Mouse (Mus musculus) ES-Bruce4 (cell line): Measurements from ENCODE around the gene Rhbdl2. TPM values are rescaled to one million over a fixed set of nuclear protein-coding genes. Genes with fewer than 3 reads are reported as not detected.

Experiments used
- H3K27ac ChIP-seq: 2 replicates; pipeline ENCODE4 v1.5.1; 2012; ENCODE audit warnings: low read length, inconsistent platforms; ENCODE audit not compliant: insufficient read depth
- H3K27me3 ChIP-seq: 2 replicates; pipeline ENCODE4 v1.6.1; 2012; ENCODE audit warnings: mild to moderate bottlenecking, low read length, inconsistent platforms; ENCODE audit not compliant: control insufficient read depth, poor library complexity, insufficient read depth, severe bottlenecking
- H3K36me3 ChIP-seq: 2 replicates; pipeline ENCODE4 v1.6.1; 2012; ENCODE audit warnings: inconsistent platforms, mild to moderate bottlenecking, low read length, moderate library complexity; ENCODE audit not compliant: control insufficient read depth, poor library complexity, insufficient read depth, severe bottlenecking
- H3K4me1 ChIP-seq: one replicate; pipeline ENCODE4 v1.8.1; 2011; ENCODE audit warnings: low read length; ENCODE audit not compliant: control insufficient read depth, insufficient read depth
- H3K4me3 ChIP-seq: 2 replicates; pipeline ENCODE4 v1.5.1; 2011; ENCODE audit warnings: low read depth, mild to moderate bottlenecking, low read length
- H3K9ac ChIP-seq: 2 replicates; pipeline ENCODE4 v1.6.1; 2012; ENCODE audit warnings: low read depth, mild to moderate bottlenecking, inconsistent platforms; ENCODE audit not compliant: poor library complexity, severe bottlenecking
- H3K9me3 ChIP-seq: replicated peaks from 2 replicates; pipeline ENCODE4 v1.6.1; 2012; ENCODE audit warnings: mild to moderate bottlenecking, low read length, inconsistent platforms; ENCODE audit not compliant: control insufficient read depth, poor library complexity, insufficient read depth, severe bottlenecking
- CTCF ChIP-seq: IDR thresholded peaks from one replicate; pipeline ENCODE4 v1.8.1; 2011; ENCODE audit warnings: low read depth, low read length
- EP300 ChIP-seq: IDR thresholded peaks from 2 replicates; pipeline ENCODE4 v1.6.1; 2011; ENCODE audit warnings: low read depth, low read length; ENCODE audit not compliant: insufficient read depth
- POLR2A ChIP-seq: IDR thresholded peaks from one replicate; pipeline ENCODE4 v1.8.1; 2011; ENCODE audit warnings: low read length; ENCODE audit not compliant: insufficient read depth
- polyA plus RNA-seq: library from polyadenylated mRNA; stranded (reverse); fragments of >200 nt; gene quantifications from 2 replicates; pipeline ENCODE4 v1.2.4, GENCODE M21; 2011; ENCODE audit warnings: low read depth; ENCODE audit not compliant: missing spikeins, insufficient read depth, insufficient read length

The Rhbdl2 gene
- polyA plus RNA-seq, 1 experiment = 0.78 TPM

GRCm38 (mm10) chr4:123803642-123804041, 16.0 kb downstream of the Rhbdl2 start:
- Histone ChIP-seq H3K9me3 (no peaks in the 10 kb centered on the region), H3K27me3 (no peaks in the 10 kb centered on the region)
- TF ChIP-seq CTCF = no peak
- TF ChIP-seq EP300 = no peak
- no peak for TF ChIP-seq POLR2A

GRCm38 (mm10) chr4:123808304-123808703, 20.6 kb downstream of the Rhbdl2 start:
- Histone ChIP-seq H3K4me1 (no peaks in the 10 kb centered on the region), H3K36me3 (no peaks in the 10 kb centered on the region), H3K27ac (no peak overlapping the region), H3K9ac (no peak overlapping the region), H3K4me3 (no peak overlapping the region), H3K9me3 (0 out of 2 replicates have a peak, but pooled peaks cover 2% of the 10 kb centered on the region), H3K27me3 (no peaks in the 10 kb centered on the region)
- no peak for TF ChIP-seq CTCF
- TF ChIP-seq EP300 = no peak
- no peak for TF ChIP-seq POLR2A

More at GRCm38 (mm10) chr4:123803642-123804041, 16.0 kb downstream of the Rhbdl2 start:
- Histone ChIP-seq H3K36me3 (no peaks in the 10 kb centered on the region), H3K4me3 (no peak overlapping the region), H3K9ac (no peak overlapping the region), H3K27ac (no peak overlapping the region), H3K4me1 (no peaks in the 10 kb centered on the region)

- TF ChIP-seq POLR2A (no peak), CTCF (no peak), EP300 (no peak)
These were observed 23.0 kb downstream of the Rhbdl2 start for GRCm38 (mm10) chr4:123810475-123811295.

GRCm38 (mm10) chr4:123812525-123812924, 24.9 kb downstream of the Rhbdl2 start:
- H3K27ac ChIP-seq = no peak overlapping the region
- H3K9ac ChIP-seq = no peak overlapping the region
- H3K27me3 ChIP-seq = no peaks in the 10 kb centered on the region
- no peak overlapping the region for H3K4me3 ChIP-seq
- peak; percentile 29 for TF ChIP-seq CTCF
- no peak for TF ChIP-seq EP300
- H3K9me3 ChIP-seq = 0 out of 2 replicates have a peak, but pooled peaks cover 2% of the 10 kb centered on the region
- no peaks in the 10 kb centered on the region for H3K36me3 ChIP-seq
- no peaks in the 10 kb centered on the region for H3K4me1 ChIP-seq

More at GRCm38 (mm10) chr4:123810475-123811295, 23.0 kb downstream of the Rhbdl2 start:
- H3K9ac ChIP-seq = no peak overlapping the region
- H3K4me3 ChIP-seq = no peak overlapping the region
- no peaks in the 10 kb centered on the region for H3K4me1 ChIP-seq
- no peaks in the 10 kb centered on the region for H3K36me3 ChIP-seq
- H3K27ac ChIP-seq = no peak overlapping the region
- H3K9me3 ChIP-seq = 0 out of 2 replicates have a peak, but pooled peaks cover 2% of the 10 kb centered on the region
- H3K27me3 ChIP-seq = no peaks in the 10 kb centered on the region

GRCm38 (mm10) chr4:123814030-123814501, 26.4 kb downstream of the Rhbdl2 start:
- H3K36me3 ChIP-seq = no peaks in the 10 kb centered on the region
- H3K9ac ChIP-seq = no peak overlapping the region
- no peaks in the 10 kb centered on the region for H3K4me1 ChIP-seq
- no peaks in the 10 kb centered on the region for H3K27me3 ChIP-seq
- TF ChIP-seq CTCF = no peak
- TF ChIP-seq EP300 = no peak
- TF ChIP-seq POLR2A = no peak
- no peak overlapping the region for H3K4me3 ChIP-seq
- H3K9me3 ChIP-seq = 0 out of 2 replicates have a peak, but pooled peaks cover 2% of the 10 kb centered on the region
- no peak overlapping the region for H3K27ac ChIP-seq

GRCm38 (mm10) chr4:123819093-123819610, 31.5 kb downstream of the Rhbdl2 start:
- H3K27ac ChIP-seq = no peak overlapping the region
- no peak for TF ChIP-seq EP300
- no peak for TF ChIP-seq POLR2A
- peak; percentile 52 for TF ChIP-seq CTCF
- no peaks in the 10 kb centered on the region for H3K4me1 ChIP-seq

More at GRCm38 (mm10) chr4:123819093-123819610, 31.5 kb downstream of the Rhbdl2 start:
- no peak overlapping the region for H3K4me3 ChIP-seq
- H3K9me3 ChIP-seq = no peaks in the 10 kb centered on the region
- H3K9ac ChIP-seq = no peak overlapping the region
- H3K27me3 ChIP-seq = no peaks in the 10 kb centered on the region
- no peaks in the 10 kb centered on the region for H3K36me3 ChIP-seq
